Mouse (Mus musculus) ES-Bruce4 (cell line): Measurements from ENCODE around the gene Gm28230. TPM values are rescaled to one million over a fixed set of nuclear protein-coding genes. Genes with fewer than 3 reads are reported as not detected.

Source experiments
- H3K27ac ChIP-seq: 2 replicates; pipeline ENCODE4 v1.5.1; 2012; ENCODE audit warnings: low read length, inconsistent platforms; ENCODE audit not compliant: insufficient read depth
- H3K27me3 ChIP-seq: 2 replicates; pipeline ENCODE4 v1.6.1; 2012; ENCODE audit warnings: mild to moderate bottlenecking, low read length, inconsistent platforms; ENCODE audit not compliant: control insufficient read depth, poor library complexity, insufficient read depth, severe bottlenecking
- H3K36me3 ChIP-seq: 2 replicates; pipeline ENCODE4 v1.6.1; 2012; ENCODE audit warnings: inconsistent platforms, mild to moderate bottlenecking, low read length, moderate library complexity; ENCODE audit not compliant: control insufficient read depth, poor library complexity, insufficient read depth, severe bottlenecking
- H3K4me1 ChIP-seq: one replicate; pipeline ENCODE4 v1.8.1; 2011; ENCODE audit warnings: low read length; ENCODE audit not compliant: control insufficient read depth, insufficient read depth
- H3K4me3 ChIP-seq: 2 replicates; pipeline ENCODE4 v1.5.1; 2011; ENCODE audit warnings: low read depth, mild to moderate bottlenecking, low read length
- H3K9ac ChIP-seq: 2 replicates; pipeline ENCODE4 v1.6.1; 2012; ENCODE audit warnings: low read depth, mild to moderate bottlenecking, inconsistent platforms; ENCODE audit not compliant: poor library complexity, severe bottlenecking
- H3K9me3 ChIP-seq: replicated peaks from 2 replicates; pipeline ENCODE4 v1.6.1; 2012; ENCODE audit warnings: mild to moderate bottlenecking, low read length, inconsistent platforms; ENCODE audit not compliant: control insufficient read depth, poor library complexity, insufficient read depth, severe bottlenecking
- CTCF ChIP-seq: IDR thresholded peaks from one replicate; pipeline ENCODE4 v1.8.1; 2011; ENCODE audit warnings: low read depth, low read length
- EP300 ChIP-seq: IDR thresholded peaks from 2 replicates; pipeline ENCODE4 v1.6.1; 2011; ENCODE audit warnings: low read depth, low read length; ENCODE audit not compliant: insufficient read depth
- POLR2A ChIP-seq: IDR thresholded peaks from one replicate; pipeline ENCODE4 v1.8.1; 2011; ENCODE audit warnings: low read length; ENCODE audit not compliant: insufficient read depth
- polyA plus RNA-seq: library from polyadenylated mRNA; stranded (reverse); fragments of >200 nt; gene quantifications from 2 replicates; pipeline ENCODE4 v1.2.4, GENCODE M21; 2011; ENCODE audit warnings: low read depth; ENCODE audit not compliant: missing spikeins, insufficient read depth, insufficient read length

Gene Gm28230
- polyA plus RNA-seq, 1 experiment: not detected

DNA sequence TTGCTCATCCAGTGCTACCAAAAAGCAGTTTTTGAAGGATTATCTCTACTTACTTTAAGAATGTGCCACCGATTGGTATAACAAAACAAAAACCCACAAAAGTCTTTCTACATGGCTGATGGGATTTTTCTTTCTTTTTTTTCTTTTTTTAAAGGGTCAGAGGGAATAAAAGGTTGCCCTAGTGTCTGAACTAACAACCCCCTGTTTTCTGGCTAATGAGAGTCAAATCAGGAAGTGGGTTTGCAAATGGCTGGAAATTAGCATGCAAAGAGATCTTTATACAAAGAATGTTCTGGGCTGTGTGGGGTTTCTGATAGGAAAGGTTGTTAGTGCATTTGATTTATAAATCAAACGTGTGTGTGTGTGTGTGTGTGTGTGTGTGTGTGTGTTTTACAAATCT is 6.1 kb upstream of the Gm28230 start:
- Histone ChIP-seq H3K9ac (no peak overlapping the region), H3K27ac (no peak overlapping the region), H3K36me3 (no peaks in the 10 kb centered on the region), H3K27me3 (peaks cover 16% of the 10 kb centered on the region), H3K9me3 (no peaks in the 10 kb centered on the region), H3K4me3 (no peak overlapping the region), H3K4me1 (peaks cover 1% of the 10 kb centered on the region)
- no peak for TF ChIP-seq POLR2A
- no peak for TF ChIP-seq EP300
- TF ChIP-seq CTCF: no peak

- no peak for TF ChIP-seq CTCF
- no peak for TF ChIP-seq EP300
- no peak for TF ChIP-seq POLR2A
- Histone ChIP-seq H3K9me3 (no peaks in the 10 kb centered on the region), H3K4me3 (no peak overlapping the region), H3K27ac (no peak overlapping the region), H3K27me3 (peaks cover 19% of the 10 kb centered on the region), H3K9ac (no peak overlapping the region), H3K4me1 (peaks cover 1% of the 10 kb centered on the region), H3K36me3 (no peaks in the 10 kb centered on the region)
Measured at GRCm38 (mm10) chr2:74720955-74721491, 5.5 kb upstream of the Gm28230 start.

DNA sequence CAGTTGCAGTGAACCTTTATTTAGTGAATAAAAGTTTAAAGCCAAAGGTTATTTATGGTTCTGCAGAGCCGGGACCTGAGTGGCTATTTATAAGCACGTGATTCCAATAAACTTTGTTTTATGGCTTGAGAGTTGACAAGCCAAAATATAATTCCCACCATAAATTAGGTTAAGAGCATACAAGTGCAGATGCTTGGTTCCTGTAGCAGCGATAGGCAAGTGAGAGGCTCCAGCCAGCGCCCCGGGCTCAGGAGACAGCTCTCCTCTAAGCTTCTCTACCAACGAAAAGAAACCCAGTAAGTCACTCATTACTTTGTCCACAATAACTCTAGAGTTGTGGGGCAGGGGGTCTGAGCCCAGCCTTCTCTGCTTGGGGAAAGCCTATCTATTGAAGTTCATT is 4.6 kb upstream of the Gm28230 start:
- Histone ChIP-seq H3K4me1 (peaks cover 1% of the 10 kb centered on the region), H3K27me3 (peaks cover 25% of the 10 kb centered on the region), H3K9ac (no peak overlapping the region), H3K27ac (no peak overlapping the region), H3K36me3 (no peaks in the 10 kb centered on the region), H3K4me3 (no peak overlapping the region), H3K9me3 (no peaks in the 10 kb centered on the region)
- no peak for TF ChIP-seq POLR2A
- no peak for TF ChIP-seq EP300
- no peak for TF ChIP-seq CTCF

DNA sequence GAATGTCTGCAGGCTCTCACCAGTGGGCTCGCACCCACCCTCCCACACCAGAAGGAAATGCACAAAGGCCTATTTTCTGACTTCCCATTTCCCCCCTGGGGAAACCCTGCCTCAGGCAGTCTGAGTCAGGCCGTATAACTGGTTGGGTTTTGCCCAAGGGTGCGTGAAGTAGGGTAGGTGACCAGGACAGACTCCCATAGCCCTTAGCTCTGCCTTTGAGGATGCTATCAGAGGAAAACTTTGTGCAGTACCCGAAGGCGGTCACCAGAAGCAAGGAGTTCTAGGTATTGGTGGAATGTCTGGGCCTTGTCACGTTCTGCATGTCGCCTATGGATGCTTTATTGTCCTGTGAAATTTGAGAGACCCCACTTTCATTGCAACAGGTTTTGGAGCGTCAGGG is 3.6 kb upstream of the Gm28230 start:
- Histone ChIP-seq H3K27ac (no peak overlapping the region), H3K9ac (no peak overlapping the region), H3K4me1 (peaks cover 1% of the 10 kb centered on the region), H3K9me3 (no peaks in the 10 kb centered on the region), H3K4me3 (no peak overlapping the region), H3K27me3 (peaks cover 30% of the 10 kb centered on the region), H3K36me3 (no peaks in the 10 kb centered on the region)
- TF ChIP-seq POLR2A: no peak
- TF ChIP-seq CTCF: no peak

- Histone ChIP-seq H3K36me3 (no peaks in the 10 kb centered on the region), H3K9ac (no peak overlapping the region), H3K27me3 (peaks cover 31% of the 10 kb centered on the region), H3K4me1 (peaks cover 1% of the 10 kb centered on the region), H3K9me3 (no peaks in the 10 kb centered on the region), H3K27ac (no peak overlapping the region), H3K4me3 (no peak overlapping the region)
- no peak for TF ChIP-seq CTCF
- no peak for TF ChIP-seq POLR2A
- TF ChIP-seq EP300: no peak
Measured at GRCm38 (mm10) chr2:74724244-74725015, 2.1 kb upstream of the Gm28230 start.

DNA sequence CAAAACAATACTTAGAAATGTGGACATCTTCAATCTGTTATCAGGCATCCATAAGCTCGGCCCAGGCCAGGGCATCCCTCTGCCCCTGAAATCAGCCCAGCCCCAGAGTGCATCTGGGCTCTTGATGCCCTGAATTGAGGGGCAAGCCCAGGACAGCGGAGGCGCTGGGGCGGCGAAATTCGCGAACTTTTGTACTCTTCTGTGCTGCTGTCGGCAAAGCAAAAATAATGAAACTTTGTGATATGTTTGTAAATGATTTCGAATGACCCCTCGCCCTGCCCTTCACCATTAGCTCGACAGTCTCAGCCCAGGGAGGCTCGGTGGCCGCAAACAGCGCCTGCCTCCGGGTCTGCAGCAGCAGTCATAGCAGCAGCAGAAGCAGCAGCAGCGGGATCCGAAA is 1.4 kb upstream of the Gm28230 start:
- Histone ChIP-seq H3K4me3 (no peak overlapping the region), H3K4me1 (no peaks in the 10 kb centered on the region), H3K9ac (no peak overlapping the region), H3K27me3 (peaks cover 31% of the 10 kb centered on the region), H3K9me3 (no peaks in the 10 kb centered on the region), H3K36me3 (no peaks in the 10 kb centered on the region), H3K27ac (no peak overlapping the region)
- TF ChIP-seq POLR2A: no peak
- no peak for TF ChIP-seq CTCF
- no peak for TF ChIP-seq EP300
